Mouse (Mus musculus) large intestine, adult 2 months (tissue): Measurements from ENCODE around the gene Chia1. TPM values are rescaled to one million over a fixed set of nuclear protein-coding genes. Genes with fewer than 3 reads are reported as not detected.
"Not testable (repeated sequence)": the region's sequence is repeated elsewhere in the genome, so short reads cannot be mapped to it uniquely, and the experiment has no call there.

ENCODE experiments used
- DNase-seq: peaks from one replicate; pipeline ENCODE4 v3.0.0-alpha.2; 2012; ENCODE audit warnings: low read depth, low spot score
- WGBS: fragments of 180-500 bp; shearing (Covaris S2); methylation state at CpG from one replicate; pipeline ENCODE4 v1.1.7; 2018; 5-methylcytosine and 5-hydroxymethylcytosine counted together
- polyA plus RNA-seq: library from polyadenylated mRNA; depleted of rRNA; stranded (reverse); fragments of >200 nt; gene quantifications from 2 replicates; pipeline ENCODE4 v1.2.3, GENCODE M21; 2012; rRNA removed

Chia1 gene
- 0.26 and 1.2 TPM in 2 replicates for polyA plus RNA-seq

GRCm38 (mm10) chr3:106112929-106113328 lies at the start of gene Chia1:
Chia1 (plus strand) TSS chr3:106113229.
- 73% methylated on average over 3 of the region's 3 CpGs for WGBS
- DNase-seq: no peak

GRCm38 (mm10) chr3:106067707-106068106 lies 45.3 kb upstream of the Chia1 start:
- not testable (repeated sequence) for DNase-seq
- WGBS: 37% methylated on average over 5 of the region's 5 CpGs

DNA sequence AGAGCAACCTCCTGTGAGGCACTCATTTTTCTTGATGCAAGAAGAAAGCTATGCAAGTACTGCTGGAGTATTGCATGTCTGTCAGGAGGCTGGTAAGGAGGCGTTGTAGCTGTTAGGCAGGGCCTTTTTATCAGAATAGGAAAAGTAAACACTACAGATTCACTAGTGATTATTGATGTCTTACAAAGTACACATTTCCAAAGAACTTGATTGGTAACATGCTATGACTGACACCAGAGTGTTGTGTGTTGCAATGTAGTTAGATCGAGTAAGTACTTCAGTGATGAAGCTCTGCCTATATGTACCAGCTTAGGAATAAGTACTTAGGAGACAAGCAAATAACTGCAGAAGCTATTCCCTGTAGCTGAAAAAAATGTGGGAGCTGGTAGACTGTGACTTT lies 42.0 kb upstream of the Chia1 start:
- no peak for DNase-seq
- WGBS: 59% methylated on average over 2 of the region's 2 CpGs

DNA sequence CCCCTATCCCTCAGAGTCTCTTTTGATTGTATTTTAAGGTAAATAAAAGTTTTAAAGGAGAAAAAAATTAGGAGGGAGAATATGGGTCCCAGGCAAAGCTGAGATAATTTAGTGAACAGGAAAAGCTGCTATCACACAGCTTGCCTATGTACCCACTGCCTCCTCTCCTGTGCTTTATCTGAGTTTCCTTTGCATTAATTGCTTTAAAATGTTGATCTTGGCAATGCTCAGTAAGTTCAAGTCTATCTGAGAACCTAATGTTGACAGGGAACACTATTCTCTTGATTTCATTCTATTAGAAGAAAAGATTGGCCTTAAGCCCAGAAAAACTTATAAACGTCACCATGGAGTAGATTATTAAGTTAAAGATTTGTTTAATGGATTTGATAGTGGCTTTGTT lies 38.2 kb upstream of the Chia1 start:
- no peak for DNase-seq
- 9% methylated on average over 1 of the region's 1 CpGs for WGBS

- no peak for DNase-seq
These were observed 14.0 kb downstream of the Chia1 start for GRCm38 (mm10) chr3:106126999-106127398.

DNA sequence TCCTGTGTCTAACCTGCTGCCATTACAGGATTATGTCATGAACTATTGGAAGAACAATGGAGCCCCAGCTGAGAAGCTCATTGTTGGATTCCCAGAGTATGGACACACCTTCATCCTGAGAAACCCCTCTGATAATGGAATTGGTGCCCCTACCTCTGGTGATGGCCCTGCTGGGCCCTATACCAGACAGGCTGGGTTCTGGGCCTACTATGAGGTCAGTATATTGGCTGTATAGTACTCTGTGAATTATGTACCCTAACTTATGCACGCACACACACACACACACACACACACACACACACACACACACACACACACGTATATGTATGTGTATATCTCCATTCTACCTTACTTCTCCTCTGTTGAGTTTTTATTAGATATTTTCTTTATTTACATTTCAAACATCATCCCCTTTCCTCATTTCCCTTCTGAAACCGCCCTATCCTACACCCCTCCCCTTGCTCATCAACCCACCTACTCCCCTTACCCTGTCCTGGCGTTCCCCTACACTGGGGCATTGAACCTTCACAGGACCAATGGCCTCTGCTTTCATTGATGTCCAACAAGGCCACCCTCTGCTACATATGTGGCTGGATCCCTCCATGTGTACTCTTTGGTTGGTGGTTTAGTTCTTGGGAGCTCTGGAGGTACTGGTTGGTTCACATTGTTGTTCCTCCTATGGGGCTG lies 15.9 kb downstream of the Chia1 start:
- no peak for DNase-seq
- WGBS: 65% methylated on average over 4 of the region's 4 CpGs

GRCm38 (mm10) chr3:106131690-106132089 lies 18.7 kb downstream of the Chia1 start:
- no peak for DNase-seq
- 69% methylated on average over 5 of the region's 5 CpGs for WGBS

GRCm38 (mm10) chr3:106144081-106144480 lies 31.1 kb downstream of the Chia1 start:
- DNase-seq: no peak
- WGBS: 86% methylated on average over 10 of the region's 10 CpGs

GRCm38 (mm10) chr3:106154413-106154812 lies 41.4 kb downstream of the Chia1 start:
- no peak for DNase-seq
- WGBS: 84% methylated on average over 2 of the region's 2 CpGs

DNA sequence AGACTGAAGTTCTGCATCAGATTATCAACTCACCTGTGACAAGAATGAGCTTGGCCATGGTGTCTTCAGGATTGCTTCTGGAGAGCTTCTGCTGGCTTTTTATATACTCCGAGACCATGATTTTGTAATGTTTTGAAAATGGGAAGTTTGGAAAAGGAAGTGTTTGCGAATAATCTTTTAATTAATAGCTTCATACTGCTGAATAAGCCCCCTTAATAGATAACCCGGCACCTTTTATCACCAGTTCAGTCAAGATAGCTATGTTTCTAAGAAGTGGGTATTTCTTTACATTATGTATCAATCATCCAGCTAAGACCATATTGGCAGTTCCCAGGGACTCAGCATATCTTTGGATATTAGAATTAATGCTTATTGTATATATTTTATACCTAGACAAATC lies 54.4 kb downstream of the Chia1 start, which contains the start of gene Chil3:
TSS of gene Chil3 (minus strand) at position 101 of the 400 bp plus-strand sequence.
- no peak for DNase-seq
- 75% methylated on average over 3 of the region's 3 CpGs for WGBS

GRCm38 (mm10) chr3:106170522-106171053 lies 57.6 kb downstream of the Chia1 start:
- WGBS: 34% methylated on average over 1 of the region's 1 CpGs
- DNase-seq: no peak

DNA sequence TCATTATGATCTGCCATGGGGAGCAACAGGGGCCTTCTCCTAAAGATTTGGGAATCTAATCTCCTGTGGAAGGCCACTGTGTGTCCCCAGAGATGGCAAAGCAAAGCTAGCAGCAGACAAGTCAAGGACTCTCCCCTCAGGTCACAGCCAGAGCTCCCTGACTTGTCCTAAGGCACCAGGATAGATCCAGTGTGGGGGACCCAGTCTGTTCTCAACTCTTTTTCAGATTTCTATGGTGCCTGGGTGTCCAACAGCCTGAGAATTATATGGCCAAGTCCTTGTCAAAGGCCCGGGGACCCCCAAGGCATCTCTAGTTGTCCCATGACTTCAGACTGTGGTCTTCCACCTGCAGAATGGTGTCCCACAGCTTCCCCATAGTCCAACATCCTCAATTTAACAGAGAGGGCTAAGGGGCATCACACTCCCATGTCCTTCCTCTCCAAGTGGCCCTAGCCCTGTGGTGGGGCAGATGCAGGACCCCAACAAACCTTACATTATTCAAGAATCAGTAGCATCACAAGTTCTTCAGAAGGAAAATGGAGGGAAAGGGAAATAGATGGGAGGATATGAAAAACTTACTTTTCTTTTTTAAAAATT lies 58.2 kb downstream of the Chia1 start:
- WGBS: 80% methylated on average over 1 of the region's 1 CpGs
- DNase-seq: no peak

- not testable (repeated sequence) for DNase-seq
- WGBS: 59% methylated on average over 2 of the region's 2 CpGs
These were observed 59.5 kb downstream of the Chia1 start for GRCm38 (mm10) chr3:106172506-106172905.

GRCm38 (mm10) chr3:106174971-106175370 lies 61.9 kb downstream of the Chia1 start:
- 55% methylated on average over 2 of the region's 2 CpGs for WGBS
- not testable (repeated sequence) for DNase-seq

DNA sequence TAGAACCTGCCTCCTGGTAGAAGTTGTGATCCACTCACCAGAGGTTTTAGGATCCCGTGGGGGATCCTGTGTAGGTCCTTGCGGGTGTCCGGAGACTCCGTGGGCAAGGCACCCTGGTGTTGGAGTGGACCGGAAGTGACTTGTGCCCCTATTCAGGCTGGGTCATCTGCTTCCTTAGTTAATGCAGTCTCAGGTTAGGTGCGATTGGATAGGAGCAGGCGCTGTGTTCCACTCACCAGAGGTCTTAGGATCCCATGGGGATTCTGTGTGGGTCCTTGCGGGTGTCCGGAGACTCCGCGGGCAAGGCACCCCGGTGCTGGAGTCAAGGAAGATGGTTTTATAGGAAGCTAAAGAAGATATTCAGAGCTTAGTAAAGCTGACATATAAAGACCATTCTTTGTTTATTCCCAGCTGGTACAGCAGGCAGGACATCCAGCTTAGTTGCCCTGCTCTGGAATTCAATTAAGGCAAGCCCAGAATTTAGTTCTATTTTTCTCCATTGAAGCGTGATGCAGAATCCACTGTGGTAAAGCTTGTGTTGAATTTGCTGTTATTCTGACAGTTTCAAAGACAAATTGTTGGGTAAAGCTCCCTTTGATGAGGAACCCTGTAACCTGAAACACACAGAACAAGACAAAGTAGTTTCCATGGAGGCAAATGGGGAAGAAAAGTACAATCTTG lies 64.6 kb downstream of the Chia1 start:
- DNase-seq: no peak
- 86% methylated on average over 13 of the region's 13 CpGs for WGBS

Other genes with a start within 250 kb of the Chia1 start
- gene Adora3, start 242.4 kb upstream of the Chia1 start, polyA plus RNA-seq: 0.35 and 0.40 TPM in 2 replicates
- gene Tmigd3, start 242.3 kb upstream of the Chia1 start, polyA plus RNA-seq: 0.48 and 0.51 TPM in 2 replicates
- gene I830077J02Rik, start 180.6 kb upstream of the Chia1 start, polyA plus RNA-seq: 1.3 and 2.7 TPM in 2 replicates
- gene Wdr77, start 153.9 kb upstream of the Chia1 start, polyA plus RNA-seq: 38.8 and 42.7 TPM in 2 replicates
- 176 and 185 TPM in 2 replicates for gene Atp5f1, start 153.1 kb upstream of the Chia1 start, polyA plus RNA-seq
- gene Ovgp1, start 139.5 kb upstream of the Chia1 start, polyA plus RNA-seq: 0.38 and 0.60 TPM in 2 replicates
- gene Pifo, start 98.6 kb upstream of the Chia1 start, polyA plus RNA-seq: not detected in 2 replicates
- 0.07 TPM in 1 of 2 replicates, not detected in the other for gene Chil5, start 80.4 kb upstream of the Chia1 start, polyA plus RNA-seq
- gene Chil3, start 54.3 kb downstream of the Chia1 start, polyA plus RNA-seq: 0.07 TPM in 1 of 2 replicates, not detected in the other
- gene Chil4, start 106.3 kb downstream of the Chia1 start, polyA plus RNA-seq: 0.16 TPM in 1 of 2 replicates, not detected in the other